Mouse (Mus musculus) limb, embryonic 14.5 days (tissue): Measurements from ENCODE around the gene Cacna1e. TPM values are rescaled to one million over a fixed set of nuclear protein-coding genes. Genes with fewer than 3 reads are reported as not detected.

Experiments used
- ATAC-seq: fragments of 200-750 bp; cut with Nextera tagmentation; 2 replicates; pipeline ENCODE4 v1.8.0; 2017; ENCODE audit warnings: low read depth, moderate number of reproducible peaks, moderate TSS enrichment; ENCODE audit not compliant: low FRiP score
- DNase-seq: peaks from one replicate; pipeline ENCODE4 v3.0.0-alpha.2; 2015; ENCODE audit warnings: low spot score
- H3K27ac ChIP-seq: fragments of 300-500 bp; sonication (generic); replicated peaks from 2 replicates; pipeline ENCODE4 v1.5.1; 2014; ENCODE audit warnings: low read depth, mild to moderate bottlenecking, low read length, moderate library complexity, mixed read lengths
- H3K27me3 ChIP-seq: fragments of 300-500 bp; sonication (generic); 2 replicates; pipeline ENCODE4 v1.6.1; 2014; ENCODE audit warnings: low read length, mixed read lengths; ENCODE audit not compliant: control insufficient read depth, insufficient read depth
- H3K36me3 ChIP-seq: fragments of 300-500 bp; sonication (generic); 2 replicates; pipeline ENCODE4 v1.6.1; 2014; ENCODE audit warnings: mild to moderate bottlenecking, low read length, moderate library complexity, mixed read lengths; ENCODE audit not compliant: control insufficient read depth, insufficient read depth
- H3K4me1 ChIP-seq: fragments of 300-500 bp; sonication (generic); 2 replicates; pipeline ENCODE4 v1.6.1; 2014; ENCODE audit warnings: antibody characterized with exemption, low read length, mixed read lengths; ENCODE audit not compliant: control insufficient read depth, insufficient read depth
- H3K4me2 ChIP-seq: fragments of 300-500 bp; sonication (generic); replicated peaks from 2 replicates; pipeline ENCODE4 v1.6.1; 2014; ENCODE audit warnings: low read depth, mild to moderate bottlenecking, low read length, moderate library complexity; ENCODE audit not compliant: severe bottlenecking
- H3K4me3 ChIP-seq: fragments of 300-500 bp; sonication (generic); replicated peaks from 2 replicates; pipeline ENCODE4 v1.5.1; 2014; ENCODE audit warnings: low read length
- H3K9ac ChIP-seq: fragments of 300-500 bp; sonication (generic); 2 replicates; pipeline ENCODE4 v1.6.1; 2014; ENCODE audit warnings: mild to moderate bottlenecking, low read depth, low read length, moderate library complexity; ENCODE audit not compliant: severe bottlenecking
- H3K9me3 ChIP-seq: fragments of 300-500 bp; sonication (generic); 2 replicates; pipeline ENCODE4 v1.6.1; 2016; ENCODE audit warnings: low read length; ENCODE audit not compliant: control insufficient read depth
- POLR2A ChIP-seq: fragments of 200-500 bp; IDR thresholded peaks from 2 replicates; pipeline ENCODE4 v1.8.0; 2012; ENCODE audit warnings: inconsistent platforms, mild to moderate bottlenecking, moderate library complexity, borderline replicate concordance; ENCODE audit not compliant: insufficient read depth, insufficient read length; ENCODE audit errors: extremely low read depth
- WGBS: fragments of 180-500 bp; shearing (Covaris S2); extraction: QIAGEN DNeasy Blood & Tissue Kit; methylation state at CpG from one replicate; pipeline ENCODE4 v1.1.7; 2014; 5-methylcytosine and 5-hydroxymethylcytosine counted together
- polyA plus RNA-seq, 2 experiments: library from polyadenylated mRNA; depleted of rRNA in 1 of 2; stranded (reverse) in 1 of 2; unstranded in 1 of 2; fragments of >200 nt; fragmentation: Nextera tagmentation in 1 of 2; extraction: Ambion mirVana in 1 of 2; gene quantifications; 2 replicates each; pipeline versions ENCODE4 v1.2.1 to v1.2.3; 2012 to 2014

Cacna1e gene
- polyA plus RNA-seq, 2 experiments, result 0.51 to 1.4 TPM

DNA sequence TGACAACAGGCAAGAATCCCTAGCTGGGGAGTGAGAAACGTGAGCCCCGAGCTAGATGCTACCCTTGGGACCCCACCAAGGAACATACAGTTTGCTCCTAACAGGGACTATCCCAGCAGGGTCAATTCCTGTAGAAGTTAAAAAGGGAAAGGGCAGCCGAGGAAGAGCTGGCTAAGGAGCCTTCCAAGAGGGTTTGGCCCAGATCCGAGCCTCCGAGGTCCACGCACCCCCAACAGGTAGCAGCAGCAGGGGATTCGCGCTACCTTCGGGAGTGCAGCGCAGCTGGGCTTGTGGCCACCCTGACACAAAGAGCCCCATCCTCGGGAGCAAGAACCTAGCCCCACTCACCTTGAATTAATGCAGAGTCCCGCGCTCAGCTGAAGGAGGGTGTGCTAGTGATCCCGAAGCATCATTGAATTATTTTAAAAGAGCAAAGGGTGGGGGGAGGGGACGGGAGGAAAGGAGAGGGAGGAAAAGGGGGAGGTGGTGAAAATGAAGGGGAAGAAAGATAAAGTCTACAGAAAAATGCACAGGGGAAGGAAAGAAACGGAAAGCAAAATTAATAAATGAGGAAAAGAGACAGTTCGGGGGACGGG lies 607 bp downstream of the Cacna1e start:
- peak overlapping the region; percentile 43 for H3K4me3 ChIP-seq
- peak overlapping the region; percentile 52 for H3K9ac ChIP-seq
- no peak overlapping the region for H3K27ac ChIP-seq
- ATAC-seq (no peak), DNase-seq (no peak)
- peak overlapping the region; percentile 82 for H3K4me2 ChIP-seq
- H3K4me1 ChIP-seq, result 0 out of 2 replicates have a peak, but pooled peaks cover 6% of the 10 kb centered on the region
- H3K36me3 ChIP-seq, result no peaks in the 10 kb centered on the region
- no peak for TF ChIP-seq POLR2A
- H3K27me3 ChIP-seq, result peaks cover 33% of the 10 kb centered on the region
- 5% methylated on average over 18 of the region's 18 CpGs for WGBS
- no peaks in the 10 kb centered on the region for H3K9me3 ChIP-seq

- Histone ChIP-seq H3K4me2 (no peak overlapping the region), H3K9ac (no peak overlapping the region), H3K27ac (no peak overlapping the region), H3K27me3 (no peaks in the 10 kb centered on the region), H3K9me3 (no peaks in the 10 kb centered on the region), H3K4me1 (no peaks in the 10 kb centered on the region), H3K36me3 (no peaks in the 10 kb centered on the region), H3K4me3 (no peak overlapping the region)
- TF ChIP-seq POLR2A, result no peak
- ATAC-seq, result no peak
- DNase-seq, result no peak
- 83% methylated on average over 1 of the region's 1 CpGs for WGBS
Measured at GRCm38 (mm10) chr1:154865981-154866380, 18.3 kb downstream of the Cacna1e start.

DNA sequence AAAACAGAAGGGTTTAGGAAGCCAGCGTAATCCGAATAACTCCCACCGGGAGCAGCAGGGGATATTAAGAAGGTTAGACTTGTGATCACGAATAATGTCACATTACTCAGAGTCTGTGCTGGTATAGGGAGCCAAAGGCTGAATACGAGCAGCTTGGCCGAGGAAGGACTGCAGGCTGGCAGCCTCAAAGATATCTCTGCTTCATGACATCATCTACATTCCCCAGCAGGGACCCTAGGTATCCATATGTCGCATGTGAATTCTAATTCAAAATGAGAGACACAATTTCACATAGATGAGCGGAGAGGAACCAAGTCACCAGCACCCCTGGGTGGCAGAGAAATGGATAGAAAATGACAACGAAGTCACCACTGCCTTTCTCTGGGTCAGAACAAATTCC lies 22.9 kb downstream of the Cacna1e start:
- Histone ChIP-seq H3K27ac (no peak overlapping the region), H3K4me1 (no peaks in the 10 kb centered on the region), H3K4me3 (no peak overlapping the region), H3K36me3 (no peaks in the 10 kb centered on the region), H3K4me2 (no peak overlapping the region), H3K27me3 (no peaks in the 10 kb centered on the region), H3K9ac (no peak overlapping the region), H3K9me3 (no peaks in the 10 kb centered on the region)
- DNase-seq (no peak), ATAC-seq (no peak)
- TF ChIP-seq POLR2A, result no peak
- WGBS, result 85% methylated on average over 9 of the region's 9 CpGs

DNA sequence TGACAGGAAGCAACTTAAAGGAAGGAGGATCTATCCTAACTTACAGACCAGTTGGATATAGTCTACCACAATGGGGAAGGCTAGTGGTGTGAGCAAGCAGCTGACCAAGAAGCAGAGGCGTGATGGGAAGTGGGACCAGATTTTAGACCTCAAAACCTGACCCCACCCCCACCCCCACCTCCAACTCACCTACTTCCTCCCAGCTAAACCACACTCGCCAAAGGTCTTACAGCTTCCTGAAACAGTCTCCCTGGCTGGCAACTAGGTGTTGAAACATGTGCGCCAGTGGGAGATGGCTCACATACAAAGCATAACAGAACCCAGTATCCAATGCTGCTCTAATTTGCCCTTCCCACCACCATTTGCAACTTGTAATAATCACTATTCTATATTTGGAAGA lies 29.7 kb downstream of the Cacna1e start:
- Histone ChIP-seq H3K4me2 (no peak overlapping the region), H3K27me3 (no peaks in the 10 kb centered on the region), H3K9ac (no peak overlapping the region), H3K9me3 (no peaks in the 10 kb centered on the region), H3K36me3 (no peaks in the 10 kb centered on the region), H3K4me3 (no peak overlapping the region), H3K27ac (no peak overlapping the region), H3K4me1 (no peaks in the 10 kb centered on the region)
- 86% methylated on average over 3 of the region's 3 CpGs for WGBS
- ATAC-seq (no peak), DNase-seq (no peak)
- no peak for TF ChIP-seq POLR2A

DNA sequence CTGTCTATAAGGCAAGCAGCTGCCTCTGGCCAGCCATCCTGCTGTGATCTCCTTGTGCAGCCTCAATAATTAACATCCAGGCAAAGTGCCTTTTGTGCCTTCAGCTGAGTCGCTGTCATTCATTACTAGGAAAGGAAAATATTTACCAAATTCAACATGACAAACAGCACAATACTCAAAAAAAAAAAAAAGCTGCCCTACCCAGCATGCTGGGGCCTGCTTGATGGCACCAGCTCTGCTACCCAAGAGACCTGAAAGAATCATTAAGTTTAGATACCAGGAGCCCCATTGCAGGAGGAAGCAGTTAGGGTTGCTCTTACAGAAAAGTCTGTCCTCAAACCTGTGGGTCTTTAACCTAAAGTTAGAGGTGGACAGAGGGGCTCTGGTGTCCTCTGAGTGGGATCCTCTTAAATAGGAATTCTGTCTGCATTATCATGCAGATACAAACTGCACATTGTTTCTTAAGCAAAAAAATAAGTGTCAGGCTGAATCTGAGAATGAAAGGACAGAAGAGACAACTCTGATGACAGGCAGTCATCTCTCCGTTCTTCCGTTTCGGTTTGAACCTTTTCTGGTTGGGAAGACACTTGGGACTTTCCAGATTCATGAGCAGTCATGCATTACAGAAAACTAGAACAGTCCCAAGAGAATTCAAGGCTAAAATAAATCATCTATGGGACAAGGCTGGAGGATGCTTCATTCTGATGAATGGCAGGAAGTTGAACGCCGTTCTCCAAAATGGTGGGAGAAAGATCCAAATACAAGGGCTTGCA lies 33.6 kb downstream of the Cacna1e start:
- ATAC-seq (no peak), DNase-seq (no peak)
- no peak for TF ChIP-seq POLR2A
- Histone ChIP-seq H3K27ac (no peak overlapping the region), H3K27me3 (no peaks in the 10 kb centered on the region), H3K4me1 (no peaks in the 10 kb centered on the region), H3K36me3 (no peaks in the 10 kb centered on the region), H3K4me3 (no peak overlapping the region), H3K9ac (no peak overlapping the region), H3K4me2 (no peak overlapping the region), H3K9me3 (no peaks in the 10 kb centered on the region)
- WGBS, result 83% methylated on average over 6 of the region's 6 CpGs
